Mouse (Mus musculus): ENCODE measurements around the gene Inka1.

DNA sequence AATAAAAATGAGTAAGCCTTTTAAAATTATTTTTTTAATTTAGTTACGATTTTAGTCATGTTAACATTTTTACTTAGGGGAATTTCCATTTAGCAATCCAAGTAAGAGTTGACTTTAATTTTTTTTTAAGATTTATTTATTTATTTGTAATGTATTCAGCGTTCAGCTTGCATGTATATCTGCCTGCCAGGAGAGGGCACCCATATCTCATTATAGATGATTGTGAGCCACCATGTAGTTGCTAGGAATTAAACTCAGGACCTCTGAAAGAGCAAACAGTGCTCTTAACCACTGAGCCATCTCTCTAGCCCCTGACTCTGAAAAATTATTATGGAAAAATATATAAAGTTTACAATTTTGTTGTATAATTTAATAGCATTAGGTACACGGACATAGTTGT, 40.9 kb upstream of the Inka1 start:
- TF ChIP-seq POLR2A (IDR thresholded peaks at IDR 0.05; ENCODE audit: insufficient read depth, low read depth, low read length) (no peak), CTCF (IDR thresholded peaks at IDR 0.05) (peak; percentile 40), EP300 (IDR thresholded peaks at IDR 0.05; ENCODE audit: insufficient read depth, low read depth, low read length) (no peak)

Measured in heart, adult 2 months (tissue).